Mouse (Mus musculus): Measurements from ENCODE around the gene Lrrc3c.
"Not testable (repeated sequence)": the region's sequence is repeated elsewhere in the genome, so short reads cannot be mapped to it uniquely, and the experiment has no call there.

Gene Lrrc3c

DNA sequence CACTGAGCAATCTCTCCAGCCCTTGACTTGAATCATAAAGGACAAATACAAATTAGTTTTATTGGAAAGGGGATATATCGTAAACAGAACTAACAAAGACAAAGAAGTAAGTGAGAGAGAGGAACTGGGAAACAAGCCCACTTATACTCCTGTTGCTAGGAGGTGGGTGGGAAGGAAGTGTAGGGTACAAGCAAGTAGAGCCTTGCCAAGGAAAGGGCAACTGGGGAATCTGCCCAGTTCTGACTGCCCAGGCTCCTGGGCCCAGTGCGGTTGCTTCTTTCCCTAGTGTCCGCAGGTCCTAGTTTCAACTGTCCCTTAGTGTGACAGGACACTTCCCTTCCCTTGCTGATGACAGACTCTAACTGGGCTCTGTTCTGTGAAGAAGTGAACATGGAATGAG lies 30.6 kb downstream of the Lrrc3c start:
- DNase-seq (ENCODE audit: low spot score in 2 of 2): no peak

- no peak for DNase-seq (ENCODE audit: low spot score in 2 of 2)
Observed at GRCm38 (mm10) chr11:98630646-98631045, 32.6 kb downstream of the Lrrc3c start.

DNA sequence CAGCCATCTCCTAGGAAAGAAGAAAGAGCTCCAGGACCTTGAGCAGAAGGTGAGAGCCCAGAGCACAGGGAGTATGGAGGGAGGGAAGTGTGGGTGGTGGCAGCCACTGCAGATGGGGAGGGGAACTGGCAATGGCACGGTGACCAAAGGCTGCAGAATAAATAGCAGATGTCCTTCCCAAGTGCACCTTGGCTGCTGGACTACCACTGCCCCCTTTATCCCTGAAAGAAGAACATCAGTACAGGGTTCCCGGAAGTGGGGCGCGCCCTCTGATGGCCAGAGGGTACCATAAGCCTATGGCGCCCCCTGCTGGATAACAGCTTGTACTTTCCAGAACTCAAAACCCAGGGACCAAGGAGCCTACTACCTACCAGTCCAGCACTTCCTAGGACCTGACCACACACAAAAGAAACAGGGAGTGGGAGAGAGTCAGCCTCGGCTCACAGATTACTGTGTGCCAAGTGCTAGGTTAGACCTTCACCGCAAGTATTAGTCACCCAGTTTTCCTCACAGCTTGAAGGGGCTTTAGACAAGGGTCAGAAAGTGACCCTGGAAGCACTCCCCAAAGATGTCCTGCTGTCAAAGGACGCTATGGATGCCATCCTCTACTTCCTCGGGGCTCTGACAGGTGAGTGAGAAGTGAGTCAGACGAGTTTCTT lies 37.4 kb downstream of the Lrrc3c start:
- DNase-seq (ENCODE audit: low spot score in 2 of 2): not testable (repeated sequence)

DNA sequence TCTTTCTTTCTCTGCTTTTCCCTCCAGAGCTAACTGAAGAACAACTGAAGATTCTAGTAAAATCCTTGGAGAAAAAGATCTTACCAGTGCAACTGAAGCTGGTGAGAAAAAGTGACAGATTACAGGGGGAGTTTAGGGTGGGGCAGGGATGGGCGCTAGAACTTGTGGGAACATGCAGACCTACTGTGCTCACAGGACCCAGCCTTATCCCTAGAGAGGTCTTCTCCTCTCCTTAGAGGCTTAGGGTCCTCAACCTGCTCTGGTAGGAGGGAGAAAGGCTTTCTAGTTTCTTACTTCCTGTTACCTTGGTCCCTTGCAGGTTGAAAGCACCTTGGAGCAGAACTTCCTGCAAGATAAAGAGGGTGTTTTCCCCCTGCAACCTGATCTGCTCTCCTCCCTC lies 39.4 kb downstream of the Lrrc3c start:
- DNase-seq (ENCODE audit: low spot score in 2 of 2): no peak

DNA sequence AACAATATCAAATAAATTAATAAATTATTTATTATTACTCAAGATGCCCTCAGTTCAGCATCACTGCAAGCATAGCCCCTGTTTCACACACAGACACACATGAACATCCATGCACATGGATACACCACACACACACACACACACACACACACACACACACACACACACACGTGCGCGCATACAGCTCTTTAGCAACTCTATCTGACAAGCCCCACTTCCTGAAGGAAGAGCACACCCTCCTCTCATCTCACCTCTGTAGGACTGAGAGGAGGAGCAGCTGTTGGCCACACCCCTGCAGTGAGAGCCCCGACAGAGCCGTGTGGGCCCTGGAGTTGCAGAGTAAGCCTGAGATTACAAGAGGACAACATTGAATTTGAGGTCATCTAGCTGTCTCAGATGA lies 42.0 kb downstream of the Lrrc3c start:
- DNase-seq (ENCODE audit: low spot score in 2 of 2): no peak

DNA sequence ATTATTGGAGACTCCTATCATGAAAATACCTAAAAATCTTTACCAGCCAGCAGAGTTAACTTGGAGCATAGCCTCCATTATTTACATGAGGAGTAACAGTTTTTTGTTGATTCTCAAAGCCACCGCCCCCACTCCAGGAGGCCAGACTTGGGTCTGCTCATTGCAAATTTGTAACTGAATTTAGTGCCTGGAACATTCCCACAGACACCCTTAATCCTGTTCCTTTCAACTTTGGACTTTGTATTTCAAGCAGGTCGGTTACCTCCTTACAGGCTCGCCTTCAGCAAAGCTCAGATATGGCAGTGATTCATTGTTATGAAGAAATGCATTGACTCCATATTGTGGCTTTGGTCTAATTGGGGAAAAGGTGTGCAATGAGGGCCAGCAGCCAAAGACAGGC lies 46.7 kb downstream of the Lrrc3c start:
- DNase-seq (ENCODE audit: low spot score in 2 of 2): no peak

- no peak for DNase-seq (ENCODE audit: low spot score in 2 of 2)
Observed at GRCm38 (mm10) chr11:98645946-98646345, 47.9 kb downstream of the Lrrc3c start.

- DNase-seq (ENCODE audit: low spot score in 2 of 2): no peak
Observed at GRCm38 (mm10) chr11:98646459-98646858, 48.4 kb downstream of the Lrrc3c start, which contains the start of gene Gsdma2. TSS of gene Gsdma2 (plus strand) at chr11:98646759.

Measured in left cerebral cortex, adult 9 months (tissue).